Mouse (Mus musculus) adipocyte (in vitro differentiated cells): ENCODE data around the gene Zfp560.
A peak's percentile ranks its signal among the peaks of the same experiment; 100 is the strongest.
"Not testable (repeated sequence)": the region's sequence is repeated elsewhere in the genome, so short reads cannot be mapped to it uniquely, and the experiment has no call there.

Experiments
- DNase-seq: peaks from one replicate; pipeline ENCODE4 v3.0.0-alpha.2; 2016; ENCODE audit warnings: low spot score

The Zfp560 gene

DNA sequence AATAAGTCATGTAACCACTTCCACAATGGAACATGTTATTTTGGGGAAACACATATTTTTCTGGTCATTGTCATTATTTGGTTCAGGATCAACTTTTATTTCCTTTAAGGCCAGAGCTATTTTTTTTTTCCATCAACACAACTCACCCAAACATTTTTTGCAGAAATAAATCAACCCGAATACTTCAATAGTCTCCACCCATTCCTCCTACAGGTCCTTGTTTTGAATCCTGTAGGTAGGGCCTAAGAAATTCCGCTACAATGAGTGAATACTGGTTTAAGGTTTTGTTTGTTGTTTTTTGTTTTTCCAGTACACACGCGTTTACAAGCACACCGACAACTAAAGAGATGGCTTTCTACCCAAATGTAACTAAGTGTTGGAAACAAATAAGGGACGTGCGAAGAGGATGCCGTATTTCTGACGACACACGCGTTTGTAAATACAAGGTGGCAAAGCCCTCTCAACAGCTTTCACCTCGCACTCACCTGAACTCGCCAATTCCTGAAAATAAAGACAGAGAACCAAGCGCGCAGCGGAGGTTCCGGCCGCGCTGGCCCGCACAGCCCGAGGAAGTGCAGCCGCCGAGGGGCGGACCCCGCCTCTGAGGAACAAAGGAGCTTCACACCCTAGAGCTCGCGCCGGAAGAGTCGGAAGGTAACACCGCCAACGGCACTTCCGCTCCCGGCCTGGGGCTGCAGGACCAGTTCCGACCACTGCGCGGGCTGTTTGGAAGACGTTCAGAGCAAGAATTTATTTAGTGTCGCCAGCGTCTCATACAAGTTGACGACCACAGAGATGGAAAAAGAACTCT, at the start of gene Zfp560:
Gene Zfp560, minus strand, starts transcription at position 646 of the 811 bp plus-strand sequence.
- peak; percentile 92 for DNase-seq

DNA sequence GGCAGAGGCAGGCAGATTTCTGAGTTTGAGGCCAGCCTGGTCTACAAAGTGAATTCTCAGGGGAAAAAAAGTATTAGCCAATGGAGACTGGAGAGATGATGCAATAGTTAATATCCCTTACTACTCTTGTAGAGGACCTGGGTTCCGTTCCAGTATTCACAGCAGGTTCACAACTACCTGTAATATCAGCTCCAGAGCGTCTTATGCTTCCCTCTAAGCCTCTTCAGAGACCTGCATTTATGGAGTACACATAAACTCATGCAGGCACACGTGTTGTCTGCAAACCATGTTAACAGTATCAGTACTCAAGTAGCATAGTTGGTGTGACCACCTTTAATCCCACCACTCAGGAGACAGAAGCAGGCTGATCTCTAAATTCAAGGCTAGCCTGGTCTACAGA, 45.0 kb upstream of the Zfp560 start:
- DNase-seq: no peak

DNA sequence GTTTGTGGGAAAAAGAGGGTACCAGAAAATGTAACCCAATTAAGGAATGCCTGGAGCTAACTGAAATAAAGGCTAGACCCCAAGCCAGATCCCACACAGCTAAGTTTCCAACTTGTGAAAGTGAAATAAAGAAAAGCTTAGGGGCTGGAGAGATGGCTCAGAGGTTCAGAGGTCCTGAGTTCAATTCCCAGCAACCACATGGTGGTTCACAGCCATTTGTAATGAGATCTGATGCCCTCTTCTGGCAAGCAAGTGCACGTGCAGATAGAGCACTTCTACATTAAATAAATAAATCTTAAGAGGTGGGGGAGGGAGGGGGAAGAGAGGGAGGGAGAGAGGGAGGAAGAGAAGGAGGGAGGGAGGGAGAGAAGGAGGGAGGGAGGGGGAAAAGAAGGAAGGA, 26.5 kb upstream of the Zfp560 start:
- no peak for DNase-seq

DNA sequence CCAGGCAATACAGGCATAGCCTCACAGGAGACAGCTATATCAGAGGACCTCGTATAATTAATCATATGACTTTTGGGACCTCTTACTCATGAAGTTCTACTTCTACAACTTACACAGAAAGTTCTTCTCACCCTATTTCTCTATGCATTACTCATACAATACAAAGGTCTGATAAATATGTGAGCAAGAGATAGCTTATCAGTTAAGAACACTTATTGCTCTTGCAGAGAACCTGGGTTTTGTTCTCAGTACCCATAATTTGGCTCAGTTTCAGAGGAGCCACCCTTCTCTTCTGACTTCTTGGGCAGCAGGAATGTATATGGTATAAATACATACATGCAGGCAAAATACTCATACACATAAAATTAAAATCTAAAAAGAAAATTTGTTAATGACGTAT, 24.3 kb upstream of the Zfp560 start:
- no peak for DNase-seq

DNA sequence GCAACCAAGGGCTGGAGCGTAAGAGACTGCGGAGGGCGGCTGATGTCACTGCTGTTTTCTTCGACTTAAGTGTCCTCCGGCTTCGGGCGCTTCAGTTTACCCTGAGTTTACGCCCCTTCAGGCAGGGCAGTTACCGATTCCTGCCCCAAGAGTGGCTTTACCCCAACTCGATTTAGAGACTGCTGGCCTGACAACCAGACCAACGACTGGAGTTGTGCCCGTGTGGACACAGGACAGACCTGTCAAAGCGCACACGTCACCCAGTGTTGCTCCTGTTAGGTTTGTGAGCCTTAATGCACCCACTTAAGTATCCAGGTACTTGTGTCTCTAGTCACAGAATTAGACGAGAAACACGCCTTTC, 346 bp upstream of the Zfp560 start:
- DNase-seq: no peak

DNA sequence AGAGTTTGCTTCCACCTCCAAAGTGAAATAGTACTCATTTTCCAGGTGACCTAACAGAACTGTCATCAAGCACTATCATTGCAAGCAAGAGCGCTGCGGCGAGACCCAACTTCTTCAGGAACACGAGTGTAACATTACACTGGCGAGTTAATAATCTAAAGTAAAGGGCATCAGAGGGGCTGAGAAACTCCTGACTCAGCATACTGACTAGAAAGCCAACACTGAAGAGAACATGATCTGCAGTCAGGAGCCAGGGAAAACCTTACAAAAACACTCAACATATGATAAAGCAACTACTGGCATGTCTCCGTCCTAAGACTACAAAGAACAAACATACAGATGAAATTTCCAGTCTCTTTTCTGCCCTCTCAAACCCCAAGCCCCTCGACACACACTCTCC, 1.3 kb downstream of the Zfp560 start:
- peak; percentile 8 for DNase-seq

DNA sequence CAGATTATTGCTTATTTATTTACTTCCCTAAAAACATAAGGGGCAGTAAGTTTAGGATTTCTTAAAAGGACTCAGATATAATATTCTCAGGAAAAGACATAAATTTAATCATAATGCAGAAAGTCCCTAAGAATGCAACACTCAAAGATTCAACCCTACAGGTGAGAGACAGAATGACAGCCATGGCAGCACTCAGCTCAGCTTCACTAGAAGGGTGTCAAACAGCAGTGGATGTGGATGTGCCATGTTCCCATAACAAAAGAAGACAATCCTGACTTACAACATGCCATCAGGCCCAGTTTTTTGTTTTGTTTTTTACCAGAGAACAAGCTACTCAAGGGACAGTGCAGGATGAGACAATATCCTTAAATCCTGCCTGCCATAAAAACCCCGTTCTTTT, 10.3 kb downstream of the Zfp560 start:
- DNase-seq: no peak

DNA sequence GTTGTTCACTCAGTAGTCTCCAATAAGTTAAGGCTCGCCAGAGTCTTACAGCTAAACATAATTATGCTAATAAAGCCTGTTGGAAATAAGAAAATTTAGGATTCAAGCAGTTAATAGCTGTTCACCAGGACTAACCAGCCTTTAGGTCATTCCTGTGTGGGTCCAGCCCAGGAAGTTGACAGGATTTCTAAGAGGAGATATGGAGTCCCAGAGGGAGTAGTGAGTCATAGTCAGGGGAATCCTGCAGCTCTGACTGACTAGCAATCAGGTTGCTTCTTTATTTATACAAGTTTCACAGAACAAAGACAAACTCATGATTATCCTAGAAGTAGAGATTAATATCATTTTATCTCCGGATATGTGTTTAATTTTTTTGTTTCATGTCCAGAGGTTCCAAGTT, 17.7 kb downstream of the Zfp560 start:
- DNase-seq: no peak

DNA sequence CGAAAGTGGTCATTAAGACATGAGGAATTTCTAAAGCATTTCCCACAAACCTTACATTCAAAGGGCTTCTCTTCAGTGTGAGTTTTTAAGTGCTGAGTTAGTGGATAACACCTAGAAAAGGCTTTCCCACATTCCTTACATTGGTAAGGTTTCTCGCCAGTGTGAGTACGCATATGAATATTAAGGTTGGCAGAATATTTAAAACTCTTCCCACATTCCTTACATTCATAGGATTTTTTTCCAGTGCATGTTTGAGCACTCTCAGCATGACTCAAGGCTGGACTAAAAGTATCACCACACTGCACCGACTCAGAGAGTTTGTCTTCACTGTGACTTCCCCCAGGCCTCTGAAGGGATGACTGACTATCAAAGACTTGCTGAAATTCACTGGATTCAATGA, 36.5 kb downstream of the Zfp560 start:
- DNase-seq: no peak

DNA sequence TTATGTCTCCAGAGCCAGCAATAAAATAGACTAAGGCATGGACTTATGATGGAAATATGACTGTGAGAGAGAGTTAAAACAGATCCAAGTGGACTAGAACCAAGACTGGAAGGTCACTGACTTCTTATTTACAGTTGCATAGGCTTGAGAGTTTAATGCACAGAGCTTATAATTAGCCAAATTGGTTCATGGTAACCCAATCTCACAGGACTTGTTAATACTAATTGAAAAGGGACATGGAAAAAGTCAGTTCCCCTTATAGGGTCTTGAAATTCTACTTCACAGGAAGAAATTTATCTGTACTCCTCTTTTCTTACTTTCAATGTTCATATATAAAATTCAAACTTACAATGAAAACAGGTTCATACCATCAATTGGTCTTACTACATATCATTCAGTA, 49.0 kb downstream of the Zfp560 start, which contains the start of gene Olfr18:
Gene Olfr18, minus strand, starts transcription at position 101 of the 400 bp plus-strand sequence.
- no peak for DNase-seq

DNA sequence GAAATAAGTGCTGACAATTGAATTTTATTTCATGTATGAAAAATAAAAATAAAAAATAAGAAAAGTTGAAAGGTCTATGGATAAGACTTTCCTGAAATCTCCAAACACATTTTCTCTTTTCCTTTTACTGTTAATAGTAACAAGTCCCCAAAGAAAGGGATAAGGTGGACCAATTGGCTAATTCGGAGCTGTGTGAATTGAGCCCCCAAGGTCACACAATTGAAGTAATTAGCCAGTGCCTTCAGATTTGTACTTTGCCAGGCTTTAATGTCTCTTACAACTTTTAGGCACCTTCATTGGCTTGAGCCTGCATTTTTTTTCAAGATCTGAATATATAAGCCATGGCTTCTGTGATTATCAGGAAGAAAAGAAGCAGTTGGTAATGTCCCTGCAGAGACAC, 86.7 kb downstream of the Zfp560 start, which contains the start of gene Olfr873:
Gene Olfr873, plus strand, starts transcription at position 301 of the 400 bp plus-strand sequence.
- DNase-seq: no peak

DNA sequence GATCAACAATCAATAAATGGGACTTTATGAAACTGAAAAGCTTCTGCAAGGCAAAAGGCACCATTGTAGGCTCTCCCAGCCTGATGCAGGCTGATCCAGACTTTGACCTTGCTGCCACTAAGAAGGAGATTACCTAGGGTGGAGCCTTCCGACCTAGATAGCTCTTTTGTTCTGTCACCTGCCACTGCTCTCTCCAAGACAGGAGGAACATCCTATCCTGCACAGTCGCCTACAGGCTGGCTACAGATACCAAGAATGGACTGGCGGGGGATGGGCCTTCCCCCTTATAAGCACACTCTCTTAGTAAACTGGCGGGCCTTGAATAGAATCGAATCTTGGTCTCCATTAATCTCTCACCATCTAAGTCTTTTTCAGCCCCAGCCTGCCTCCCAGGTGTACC, 89.4 kb downstream of the Zfp560 start:
- DNase-seq: not testable (repeated sequence)
